Mouse (Mus musculus) liver, adult 2 months (tissue): ENCODE measurements around the gene Bace2.

Experiments used
- CTCF ChIP-seq: fragments of 200-500 bp; IDR thresholded peaks from 2 replicates; pipeline ENCODE4 v1.5.1; 2011; ENCODE audit warnings: low read depth, low read length, control low read depth
- POLR2A ChIP-seq: fragments of 200-500 bp; IDR thresholded peaks from 2 replicates; pipeline ENCODE4 v1.6.1; 2011; ENCODE audit warnings: low read length, control low read depth; ENCODE audit not compliant: insufficient read depth; ENCODE audit errors: extremely low read depth

GRCm38 (mm10) chr16:97402213-97402785 lies 45.8 kb downstream of the Bace2 start:
- TF ChIP-seq POLR2A (no peak), CTCF (no peak)
